In genomic region chr19:55463670-55464069, GRCm38 (mm10) we compare ENCODE assay signal across 20 mouse cellular contexts.
DNase-seq lines count a peak whose midpoint lies in the region; ATAC-seq and TF ChIP-seq lines count a peak whose summit lies in the region.
"Had no signal": no experiment of that assay in that cellular context is flagged by ENCODE, and none has a peak within 500 bp of the region (broad histone marks: within the 10 kb centered on the region; RNA-seq: fewer than 3 reads in every experiment).

No protein-coding gene starts in this region.

- H3K4me3 ChIP-seq in kidney, adult 2 months (ENCODE audit: insufficient read depth, low read depth, low read length): no peak overlapping the region
- no peak overlapping the region for H3K4me3 ChIP-seq in liver, embryonic 16.5 days (ENCODE audit: low read depth, low read length)
- no peak overlapping the region for H3K4me3 ChIP-seq in liver, embryonic 11.5 days (ENCODE audit: low read depth, low read length)
- H3K4me3 ChIP-seq in megakaryocyte, embryonic 14.5 days (replicated peaks): peak overlapping the region; percentile 11
- H3K4me3 ChIP-seq: embryonic facial prominence, embryonic 13.5 days; forebrain, embryonic 10.5 days; heart, adult 2 months; heart, embryonic 12.5 days; hindbrain, embryonic 10.5 days had no signal

- TF ChIP-seq POLR2A in kidney, adult 2 months (IDR thresholded peaks at IDR 0.05; ENCODE audit: low read depth, low read length): no peak

- no peak for TF ChIP-seq CTCF in kidney, adult 2 months (conservative IDR thresholded peaks at IDR 0.05; ENCODE audit: insufficient read depth, insufficient read length, low read depth, low read length)

- peak; percentile 22 for DNase-seq in kidney, adult 2 months
- no peak for DNase-seq in kidney, postnatal 14 days
- DNase-seq in liver, embryonic 11.5 days (ENCODE audit: low spot score): no peak
- peak; percentile 78 for DNase-seq in gonadal fat pad, adult 2 months (ENCODE audit: low read depth)
- DNase-seq: adrenal gland, adult 2 months; adrenal gland, postnatal 25 days; cerebellum, adult 18-20 months; cerebellum, adult 9-11 months; cerebellum, postnatal 36 days; gastrocnemius, postnatal 36 days; heart, adult 2 months had no signal

- no peaks in the 10 kb centered on the region for H3K27me3 ChIP-seq in kidney, adult 2 months (replicated peaks; ENCODE audit: control insufficient read depth, insufficient read depth, low read length)
- H3K27me3 ChIP-seq in liver, embryonic 16.5 days (ENCODE audit: control insufficient read depth, insufficient read depth, low read depth, low read length): no peaks in the 10 kb centered on the region
- no peaks in the 10 kb centered on the region for H3K27me3 ChIP-seq in liver, embryonic 11.5 days (replicated peaks; ENCODE audit: control insufficient read depth, insufficient read depth, low read length)
- no peaks in the 10 kb centered on the region for H3K27me3 ChIP-seq in megakaryocyte, embryonic 14.5 days (replicated peaks)
- H3K27me3 ChIP-seq: embryonic facial prominence, embryonic 13.5 days; heart, embryonic 12.5 days had no signal

- no peaks in the 10 kb centered on the region for H3K9me3 ChIP-seq in liver, embryonic 16.5 days (replicated peaks; ENCODE audit: control insufficient read depth, low read length)
- H3K9me3 ChIP-seq in liver, embryonic 11.5 days (ENCODE audit: control insufficient read depth, low read length): no peaks in the 10 kb centered on the region
- no peaks in the 10 kb centered on the region for H3K9me3 ChIP-seq in megakaryocyte, embryonic 14.5 days
- H3K9me3 ChIP-seq: embryonic facial prominence, embryonic 13.5 days; forebrain, embryonic 10.5 days; heart, embryonic 12.5 days; hindbrain, embryonic 10.5 days had no signal

- 73% methylated on average over 4 of the region's 4 CpGs for WGBS in kidney, adult 2 months
- WGBS in liver, embryonic 16.5 days (ENCODE audit: insufficient replicate concordance): 64% methylated on average over 4 of the region's 4 CpGs
- WGBS in liver, embryonic 11.5 days: 81% methylated on average over 4 of the region's 4 CpGs

- H3K27ac ChIP-seq in kidney, adult 2 months (ENCODE audit: insufficient read depth, low read depth, low read length): no peak overlapping the region
- H3K27ac ChIP-seq in liver, embryonic 16.5 days (ENCODE audit: low read length): no peak overlapping the region
- no peak overlapping the region for H3K27ac ChIP-seq in liver, embryonic 11.5 days (ENCODE audit: low read depth, low read length)
- H3K27ac ChIP-seq: embryonic facial prominence, embryonic 13.5 days; forebrain, embryonic 10.5 days; heart, adult 2 months; hindbrain, embryonic 10.5 days; hindbrain, embryonic 14.5 days had no signal

- no peaks in the 10 kb centered on the region for H3K4me1 ChIP-seq in kidney, adult 2 months (ENCODE audit: control insufficient read depth, insufficient read depth, low read length)
- H3K4me1 ChIP-seq in liver, embryonic 16.5 days (ENCODE audit: control insufficient read depth, low read depth, low read length): no peaks in the 10 kb centered on the region
- H3K4me1 ChIP-seq in liver, embryonic 11.5 days (replicated peaks; ENCODE audit: control insufficient read depth, insufficient read depth, low read length): no peaks in the 10 kb centered on the region
- peaks cover 58% of the 10 kb centered on the region for H3K4me1 ChIP-seq in megakaryocyte, embryonic 14.5 days
- H3K4me1 ChIP-seq: heart, embryonic 12.5 days had no signal

- H3K4me2 ChIP-seq in liver, embryonic 16.5 days (ENCODE audit: low read depth, low read length): no peak overlapping the region
- no peak overlapping the region for H3K4me2 ChIP-seq in liver, embryonic 11.5 days
- H3K4me2 ChIP-seq: embryonic facial prominence, embryonic 13.5 days; heart, embryonic 12.5 days; hindbrain, embryonic 14.5 days had no signal

- peak; percentile 82 for ATAC-seq in liver, embryonic 16.5 days (ENCODE audit: low read depth)
- no peak for ATAC-seq in liver, embryonic 11.5 days (replicated peaks; ENCODE audit: low FRiP score)
- ATAC-seq in megakaryocyte, adult 5-6 weeks (ENCODE audit: poor library complexity, severe bottlenecking): no peak
- ATAC-seq: forebrain, embryonic 14.5 days had no signal

- no peak overlapping the region for H3K9ac ChIP-seq in liver, embryonic 16.5 days (ENCODE audit: low read depth, low read length)
- H3K9ac ChIP-seq in liver, embryonic 11.5 days (ENCODE audit: low read depth, low read length): no peak overlapping the region
- H3K9ac ChIP-seq: embryonic facial prominence, embryonic 13.5 days; heart, embryonic 12.5 days; hindbrain, embryonic 14.5 days had no signal

- H3K36me3 ChIP-seq in kidney, adult 2 months (ENCODE audit: control insufficient read depth, insufficient read depth, low read length): no peaks in the 10 kb centered on the region
- H3K36me3 ChIP-seq in liver, embryonic 16.5 days (ENCODE audit: control insufficient read depth, insufficient read depth): no peaks in the 10 kb centered on the region
- H3K36me3 ChIP-seq in liver, embryonic 11.5 days (ENCODE audit: control insufficient read depth, insufficient read depth, low read length): no peaks in the 10 kb centered on the region
- peaks cover 16% of the 10 kb centered on the region for H3K36me3 ChIP-seq in megakaryocyte, embryonic 14.5 days (replicated peaks; ENCODE audit: low read length)
- H3K36me3 ChIP-seq: embryonic facial prominence, embryonic 13.5 days; forebrain, embryonic 10.5 days; heart, embryonic 12.5 days; hindbrain, embryonic 10.5 days had no signal

Comparison
In these comparisons a context has a peak if more than half of its experiments do, and no peak if none do; other contexts are left out.
1. DNase-seq: peak in kidney, adult 2 months (single experiment) and gonadal fat pad, adult 2 months (single experiment); none in kidney, postnatal 14 days (single experiment) and liver, embryonic 11.5 days (single experiment).